Mouse (Mus musculus) v-Abl transformed pro-B cells (cell line): Measurements from ENCODE around the gene Defa26.
"Not testable (repeated sequence)": the region's sequence is repeated elsewhere in the genome, so short reads cannot be mapped to it uniquely, and the experiment has no call there.

Experiments used
- in situ Hi-C, 2 experiments: fragments of 400-800 bp; cut with MboI; formaldehyde crosslinking; loops; one replicate each; pipeline ENCODE4 v1.15.1; 2025; ENCODE audit not compliant: unreplicated experiment in 2 of 2

Defa26 gene

GRCm38 (mm10) chr8:21617883-21618282, at the start of gene Defa26:
Defa26 (plus strand) TSS chr8:21618183.
- in situ Hi-C loops = not testable (repeated sequence)

GRCm38 (mm10) chr8:21582706-21583105, 35.3 kb upstream of the Defa26 start, which contains the start of gene Defa28:
Defa28 (plus strand) TSS chr8:21583006.
- in situ Hi-C loops = not testable (repeated sequence)

GRCm38 (mm10) chr8:21594408-21594807, 23.6 kb upstream of the Defa26 start, which contains the start of gene Gm7861:
Gm7861 (minus strand) TSS chr8:21594508.
- in situ Hi-C loops = not testable (repeated sequence)

- in situ Hi-C loops = not testable (repeated sequence)
These were observed 37.5 kb downstream of the Defa26 start, which contains the start of gene Defa17 for GRCm38 (mm10) chr8:21655480-21655879. Defa17 (plus strand) TSS chr8:21655780.

GRCm38 (mm10) chr8:21665497-21665896, 47.5 kb downstream of the Defa26 start, which contains the start of gene Defa34:
Defa34 (plus strand) TSS chr8:21665797.
- in situ Hi-C loops = not testable (repeated sequence)
